Mouse (Mus musculus): ENCODE results near the gene Lamtor3.

DNA sequence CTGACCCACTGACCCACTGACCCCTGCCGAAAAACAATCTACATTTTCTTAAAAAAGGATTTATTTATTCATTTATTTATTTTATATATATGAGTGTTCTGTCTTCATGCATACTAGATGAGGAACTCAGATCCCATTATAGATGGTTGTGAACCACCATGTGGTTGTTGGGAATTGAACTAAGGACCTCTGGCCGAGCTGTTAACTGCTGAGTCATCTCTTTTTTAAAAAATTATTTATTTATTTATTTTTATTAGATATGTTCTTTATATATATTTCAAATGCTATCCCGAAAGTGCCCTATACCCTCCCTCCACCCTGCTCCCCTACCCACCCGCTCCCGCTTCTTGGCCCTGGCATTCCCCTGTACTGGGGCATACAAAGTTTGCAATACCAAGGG is 37.2 kb upstream of the Lamtor3 start:
- TF ChIP-seq GATA1 (IDR thresholded peaks at IDR 0.05; ENCODE audit: borderline replicate concordance, low read length) (no peak), FLI1 (IDR thresholded peaks at IDR 0.05; ENCODE audit: low read length) (no peak)
